Mouse (Mus musculus) thymus, postnatal 36 days (tissue): ENCODE data around the gene 2900026A02Rik.
A peak's percentile ranks its signal among the peaks of the same experiment; 100 is the strongest.

Experiments used
- DNase-seq, 2 experiments: peaks; one replicate each; pipeline ENCODE4 v3.0.0; 2022; ENCODE audit warnings: mixed read lengths in 2 of 2

The 2900026A02Rik gene

GRCm38 (mm10) chr5:113146656-113147055, 74.4 kb downstream of the 2900026A02Rik start:
- no peak for DNase-seq

- no peak for DNase-seq
These were observed 75.9 kb downstream of the 2900026A02Rik start for GRCm38 (mm10) chr5:113145171-113145570.

GRCm38 (mm10) chr5:113142486-113142885, 78.5 kb downstream of the 2900026A02Rik start:
- no peak for DNase-seq

- no peak for DNase-seq
These were observed 79.0 kb downstream of the 2900026A02Rik start for GRCm38 (mm10) chr5:113142018-113142417.

GRCm38 (mm10) chr5:113140872-113141271, 80.2 kb downstream of the 2900026A02Rik start:
- no peak for DNase-seq

GRCm38 (mm10) chr5:113140051-113140450, 81.0 kb downstream of the 2900026A02Rik start:
- no peak for DNase-seq

GRCm38 (mm10) chr5:113139064-113139726, 81.8 kb downstream of the 2900026A02Rik start:
- DNase-seq, result no peak

GRCm38 (mm10) chr5:113138319-113139063, 82.5 kb downstream of the 2900026A02Rik start:
- peak; percentile 29 to 31 for DNase-seq

- DNase-seq, result peak; percentile 13 to 16
These were observed 83.2 kb downstream of the 2900026A02Rik start for GRCm38 (mm10) chr5:113137691-113138318.

GRCm38 (mm10) chr5:113136951-113137487, 84.0 kb downstream of the 2900026A02Rik start:
- DNase-seq, result no peak

GRCm38 (mm10) chr5:113135513-113135912, 85.5 kb downstream of the 2900026A02Rik start:
- no peak for DNase-seq

GRCm38 (mm10) chr5:113133722-113134710, 87.0 kb downstream of the 2900026A02Rik start:
- no peak for DNase-seq

- DNase-seq, result no peak
These were observed 88.0 kb downstream of the 2900026A02Rik start for GRCm38 (mm10) chr5:113133080-113133491.

GRCm38 (mm10) chr5:113132635-113133041, 88.4 kb downstream of the 2900026A02Rik start:
- no peak for DNase-seq

- no peak for DNase-seq
These were observed 92.6 kb downstream of the 2900026A02Rik start for GRCm38 (mm10) chr5:113128426-113128825.

- no peak for DNase-seq
These were observed 94.6 kb downstream of the 2900026A02Rik start for GRCm38 (mm10) chr5:113126476-113126875.

GRCm38 (mm10) chr5:113123693-113124092, 97.3 kb downstream of the 2900026A02Rik start:
- no peak for DNase-seq

GRCm38 (mm10) chr5:113122326-113123054, 98.5 kb downstream of the 2900026A02Rik start:
- DNase-seq, result no peak

- DNase-seq, result no peak
These were observed 99.5 kb downstream of the 2900026A02Rik start for GRCm38 (mm10) chr5:113121591-113121875.

GRCm38 (mm10) chr5:113120741-113121590, 100.1 kb downstream of the 2900026A02Rik start:
- no peak for DNase-seq
